ENCODE assay signal across 8 mouse cellular contexts in genomic region chr19:5924713-5925093, GRCm38 (mm10). TPM values are rescaled to one million over a fixed set of nuclear protein-coding genes. Genes with fewer than 3 reads are reported as not detected.
DNase-seq lines count a peak whose midpoint lies in the region; ATAC-seq and TF ChIP-seq lines count a peak whose summit lies in the region.

Gene Cdc42ep2 (minus strand): TSS chr19:5924816.

- WGBS in bone marrow, adult 2 months = under 1% methylated on average over 18 of the region's 18 CpGs
- 0% methylated on average over 18 of the region's 18 CpGs for WGBS in embryonic facial prominence, embryonic 15.5 days
- WGBS in limb, embryonic 14.5 days = 0% methylated on average over 15 of the region's 18 CpGs
- WGBS in midbrain, postnatal 0 days = under 1% methylated on average over 18 of the region's 18 CpGs

- no peaks in the 10 kb centered on the region for H3K9me3 ChIP-seq in embryonic facial prominence, embryonic 15.5 days (replicated peaks)
- no peaks in the 10 kb centered on the region for H3K9me3 ChIP-seq in limb, embryonic 14.5 days (ENCODE audit: control insufficient read depth, low read length)
- H3K9me3 ChIP-seq in midbrain, postnatal 0 days (ENCODE audit: low read length) = no peaks in the 10 kb centered on the region

- peak; percentile 94 for DNase-seq in 416B (ENCODE audit: low read depth)
- DNase-seq in heart, adult 8-10 months (ENCODE audit: low spot score) = peak; percentile 97
- peak; percentile 97 for DNase-seq in kidney, adult 9 months
- peak; percentile 95 for DNase-seq in limb, embryonic 14.5 days (ENCODE audit: low spot score)
- peak; percentile 96 for DNase-seq in midbrain, postnatal 0 days (ENCODE audit: low spot score)
- peak; percentile 91 to 93 for DNase-seq in spleen, postnatal 14 days (ENCODE audit: low spot score in 2 of 2)

- peak within 1 kb of the TSS; percentile 54 for H3K9ac ChIP-seq in embryonic facial prominence, embryonic 15.5 days
- peak within 1 kb of the TSS; percentile 52 for H3K9ac ChIP-seq in limb, embryonic 14.5 days (ENCODE audit: low read depth, low read length, severe bottlenecking)
- H3K9ac ChIP-seq in midbrain, postnatal 0 days (replicated peaks; ENCODE audit: low read length, poor library complexity, severe bottlenecking) = peak within 1 kb of the TSS; percentile 73

- peak within 1 kb of the TSS; percentile 99 for H3K4me2 ChIP-seq in embryonic facial prominence, embryonic 15.5 days (replicated peaks)
- H3K4me2 ChIP-seq in limb, embryonic 14.5 days (replicated peaks; ENCODE audit: low read depth, low read length, severe bottlenecking) = peak within 1 kb of the TSS; percentile 99
- H3K4me2 ChIP-seq in midbrain, postnatal 0 days (ENCODE audit: low read depth, low read length, poor library complexity, severe bottlenecking) = peak within 1 kb of the TSS; percentile 71

- no peaks in the 10 kb centered on the region for H3K36me3 ChIP-seq in embryonic facial prominence, embryonic 15.5 days
- H3K36me3 ChIP-seq in limb, embryonic 14.5 days (ENCODE audit: control insufficient read depth, insufficient read depth, low read length) = no peaks in the 10 kb centered on the region
- H3K36me3 ChIP-seq in midbrain, postnatal 0 days (ENCODE audit: insufficient read depth, low read length) = no peaks in the 10 kb centered on the region

- TF ChIP-seq CTCF in bone marrow, adult 2 months (IDR thresholded peaks at IDR 0.05; ENCODE audit: control insufficient read depth, insufficient read depth, low read length) = no peak
- no peak for TF ChIP-seq CTCF in midbrain, postnatal 0 days (IDR thresholded peaks at IDR 0.05)

- peaks cover 2% of the 10 kb centered on the region; the same call in 1 of the 2 replicates for H3K4me1 ChIP-seq in bone marrow, adult 2 months (ENCODE audit: control insufficient read depth, insufficient read depth, low read length)
- peaks cover 40% of the 10 kb centered on the region for H3K4me1 ChIP-seq in embryonic facial prominence, embryonic 15.5 days
- H3K4me1 ChIP-seq in limb, embryonic 14.5 days (ENCODE audit: control insufficient read depth, insufficient read depth, low read length) = peaks cover 9% of the 10 kb centered on the region
- no peaks in the 10 kb centered on the region; the same call in 1 of the 2 replicates for H3K4me1 ChIP-seq in midbrain, postnatal 0 days (ENCODE audit: insufficient read depth, low read length)

- no peaks in the 10 kb centered on the region for H3K27me3 ChIP-seq in embryonic facial prominence, embryonic 15.5 days
- 0 out of 2 replicates have a peak, but pooled peaks cover 5% of the 10 kb centered on the region for H3K27me3 ChIP-seq in limb, embryonic 14.5 days (ENCODE audit: control insufficient read depth, insufficient read depth, low read length)
- no peaks in the 10 kb centered on the region for H3K27me3 ChIP-seq in midbrain, postnatal 0 days (ENCODE audit: insufficient read depth, low read length)

- H3K4me3 ChIP-seq in bone marrow, adult 2 months (replicated peaks; ENCODE audit: control insufficient read depth, low read depth, low read length) = peak within 1 kb of the TSS; percentile 87
- peak within 1 kb of the TSS; percentile 67 for H3K4me3 ChIP-seq in embryonic facial prominence, embryonic 15.5 days (replicated peaks)
- peak within 1 kb of the TSS; percentile 56 for H3K4me3 ChIP-seq in limb, embryonic 14.5 days (replicated peaks; ENCODE audit: low read length)
- H3K4me3 ChIP-seq in midbrain, postnatal 0 days (ENCODE audit: low read depth, low read length) = peak within 1 kb of the TSS; percentile 69

- peak; percentile 82 for TF ChIP-seq POLR2A in bone marrow, adult 2 months (IDR thresholded peaks at IDR 0.05; ENCODE audit: borderline replicate concordance, control insufficient read depth, low read depth, low read length)
- TF ChIP-seq POLR2A in limb, embryonic 14.5 days (IDR thresholded peaks at IDR 0.05; ENCODE audit: borderline replicate concordance, extremely low read depth, insufficient read depth, insufficient read length) = no peak

- ATAC-seq in embryonic facial prominence, embryonic 15.5 days (ENCODE audit: insufficient number of reproducible peaks, low FRiP score, low TSS enrichment, low read depth) = peak; percentile 95
- peak; percentile 95 for ATAC-seq in limb, embryonic 14.5 days (ENCODE audit: low FRiP score, low read depth)
- ATAC-seq in midbrain, postnatal 0 days (ENCODE audit: low FRiP score) = peak; percentile 90

- H3K27ac ChIP-seq in bone marrow, adult 2 months (ENCODE audit: control insufficient read depth, insufficient read depth, low read depth, low read length, poor library complexity) = peak within 1 kb of the TSS; percentile 39
- H3K27ac ChIP-seq in embryonic facial prominence, embryonic 15.5 days (replicated peaks) = peak within 1 kb of the TSS; percentile 87
- no peak within 1 kb of the TSS; the same call in 1 of the 2 replicates for H3K27ac ChIP-seq in limb, embryonic 14.5 days (replicated peaks; ENCODE audit: low read depth, low read length)
- peak within 1 kb of the TSS; percentile 76 for H3K27ac ChIP-seq in midbrain, postnatal 0 days (ENCODE audit: low read depth, low read length)

RNA-seq across cellular contexts. Expression of gene Cdc42ep2, which starts in this region (rescaled TPM):
- 2.3 and 5.3 TPM in 2 replicates for polyA plus RNA-seq in bone marrow, adult 2 months (2011; ENCODE audit: insufficient read depth, insufficient read length, low replicate concordance, missing spikeins)
- polyA plus RNA-seq in embryonic facial prominence, embryonic 15.5 days (2015; fragmentation: Nextera tagmentation; extraction: Ambion mirVana) = 11.0 TPM in 2 replicates
- 1 to 10 TPM; 6.0 to 9.7 (median 8.9) TPM for total RNA-seq in heart, adult 8-10 months (2022)
- 9.7 and 10.0 TPM in 2 replicates for polyA plus RNA-seq in limb, embryonic 14.5 days (2012; rRNA removed)
- polyA plus RNA-seq in limb, embryonic 14.5 days (2014; fragmentation: Nextera tagmentation; extraction: Ambion mirVana) = 6.5 and 8.0 TPM in 2 replicates
- total RNA-seq in midbrain, postnatal 0 days (2014; rRNA removed) = 20.6 and 28.4 TPM in 2 replicates
- 19.2 and 20.9 TPM in 2 replicates for polyA plus RNA-seq in midbrain, postnatal 0 days (2015; fragmentation: Nextera tagmentation; extraction: Ambion mirVana)
